Mouse (Mus musculus): ENCODE measurements around the gene Ssna1.

DNA sequence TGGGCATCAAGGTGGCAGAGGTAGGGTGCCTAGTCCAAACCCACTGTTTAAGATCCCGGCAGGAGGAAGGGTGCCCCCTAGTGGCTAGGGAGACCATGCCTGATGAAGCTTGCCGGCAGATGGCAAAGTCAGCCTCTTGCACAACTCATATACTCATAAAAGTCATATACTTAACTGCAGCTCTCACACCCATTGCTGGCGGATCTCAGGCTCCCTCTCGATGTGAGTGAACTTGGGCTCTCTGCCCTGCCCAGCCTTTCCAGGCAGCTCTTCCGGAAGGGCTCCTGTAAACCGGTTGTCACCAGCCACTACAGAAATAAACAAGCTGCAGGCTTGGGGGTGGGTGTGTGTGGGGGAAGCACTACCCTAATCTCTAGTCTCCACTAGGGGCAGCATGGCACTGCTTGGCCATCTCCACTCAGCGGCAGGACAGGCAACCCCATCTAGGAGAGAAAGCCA, 43.8 kb downstream of the Ssna1 start:
- TF ChIP-seq POLR2A (IDR thresholded peaks at IDR 0.05; ENCODE audit: insufficient read depth, low read depth, low read length) (no peak), CTCF (IDR thresholded peaks at IDR 0.05; ENCODE audit: insufficient read depth, low read depth, low read length) (peak; percentile 32; the same call in 1 of the 2 replicates)

Measured in olfactory bulb, adult 2 months (tissue).